Mouse (Mus musculus) liver, embryonic 15.5 days (tissue): ENCODE data around the gene Trarg1. TPM values are rescaled to one million over a fixed set of nuclear protein-coding genes. Genes with fewer than 3 reads are reported as not detected.

Experiments used
- ATAC-seq: fragments of 200-750 bp; cut with Nextera tagmentation; 2 replicates; pipeline ENCODE4 v1.8.0; 2017; ENCODE audit warnings: moderate number of reproducible peaks, mild to moderate bottlenecking, moderate library complexity; ENCODE audit not compliant: insufficient read depth
- H3K27ac ChIP-seq: fragments of 300-500 bp; sonication (generic); replicated peaks from 2 replicates; pipeline ENCODE4 v1.5.1; 2015; ENCODE audit warnings: mild to moderate bottlenecking, inconsistent platforms
- H3K27me3 ChIP-seq: fragments of 300-500 bp; sonication (generic); 2 replicates; pipeline ENCODE4 v1.6.1; 2015; ENCODE audit warnings: mild to moderate bottlenecking, inconsistent platforms
- H3K36me3 ChIP-seq: fragments of 300-500 bp; sonication (generic); replicated peaks from 2 replicates; pipeline ENCODE4 v1.6.1; 2015; ENCODE audit warnings: moderate library complexity, mild to moderate bottlenecking, inconsistent platforms
- H3K4me1 ChIP-seq: fragments of 300-500 bp; sonication (generic); replicated peaks from 2 replicates; pipeline ENCODE4 v1.6.1; 2015; ENCODE audit warnings: inconsistent platforms
- H3K4me2 ChIP-seq: fragments of 300-500 bp; sonication (generic); 2 replicates; pipeline ENCODE4 v1.6.1; 2015; ENCODE audit warnings: moderate library complexity, mild to moderate bottlenecking, inconsistent platforms
- H3K4me3 ChIP-seq: fragments of 300-500 bp; sonication (generic); replicated peaks from 2 replicates; pipeline ENCODE4 v1.5.1; 2015; ENCODE audit warnings: mild to moderate bottlenecking, inconsistent platforms
- H3K9ac ChIP-seq: fragments of 300-500 bp; sonication (generic); 2 replicates; pipeline ENCODE4 v1.6.1; 2015; ENCODE audit warnings: moderate library complexity, mild to moderate bottlenecking, inconsistent platforms
- H3K9me3 ChIP-seq: fragments of 300-500 bp; sonication (generic); replicated peaks from 2 replicates; pipeline ENCODE4 v1.6.1; 2016; ENCODE audit warnings: inconsistent platforms
- WGBS: fragments of 180-500 bp; shearing (Covaris S2); methylation state at CpG from one replicate; pipeline ENCODE4 v1.1.7; 2015; ENCODE audit warnings: mixed read lengths; ENCODE audit not compliant: insufficient replicate concordance; 5-methylcytosine and 5-hydroxymethylcytosine counted together
- polyA plus RNA-seq: library from polyadenylated mRNA; unstranded; fragments of >200 nt; fragmentation: Nextera tagmentation; extraction: Ambion mirVana; gene quantifications from 2 replicates; pipeline ENCODE4 v1.2.1, GENCODE M21; 2015

Gene Trarg1
- polyA plus RNA-seq, 1 experiment from 2014 or later: not detected

GRCm38 (mm10) chr11:76652838-76653334, 26.7 kb upstream of the Trarg1 start:
- no peak for ATAC-seq

DNA sequence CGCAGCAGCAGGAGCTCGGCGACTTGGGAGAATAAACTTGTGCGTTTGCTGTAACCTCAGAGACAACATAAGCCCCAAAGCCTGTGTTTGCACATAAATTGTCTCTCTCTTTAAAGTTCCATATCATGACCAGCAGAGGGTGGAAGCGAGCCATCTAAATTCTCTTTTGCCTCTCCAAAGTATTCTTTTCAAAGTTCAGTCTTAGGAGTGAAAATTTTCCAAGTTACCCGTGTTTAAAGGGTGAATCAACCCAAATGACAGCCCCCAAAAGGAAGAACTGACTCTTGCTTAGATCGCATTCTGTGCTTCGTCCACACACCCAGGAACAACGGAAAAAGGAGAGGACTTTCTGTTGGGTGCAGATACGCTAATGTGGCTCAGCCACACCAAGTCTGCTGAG, 24.5 kb upstream of the Trarg1 start:
- no peaks in the 10 kb centered on the region for H3K4me1 ChIP-seq
- ATAC-seq: no peak
- WGBS: 6% methylated on average over 10 of the region's 10 CpGs
- H3K4me3 ChIP-seq: no peak overlapping the region
- no peaks in the 10 kb centered on the region for H3K9me3 ChIP-seq
- no peaks in the 10 kb centered on the region for H3K36me3 ChIP-seq
- H3K9ac ChIP-seq: no peak overlapping the region
- no peak overlapping the region for H3K27ac ChIP-seq
- H3K4me2 ChIP-seq: peak overlapping the region; percentile 39; the same call in 1 of the 2 replicates
- H3K27me3 ChIP-seq: no peaks in the 10 kb centered on the region

More at GRCm38 (mm10) chr11:76652838-76653334, 26.7 kb upstream of the Trarg1 start:
- H3K4me3 ChIP-seq: no peak overlapping the region
- no peaks in the 10 kb centered on the region for H3K9me3 ChIP-seq
- no peak overlapping the region for H3K9ac ChIP-seq
- 52% methylated on average over 3 of the region's 3 CpGs for WGBS
- H3K27ac ChIP-seq: no peak overlapping the region
- H3K4me2 ChIP-seq: no peak overlapping the region
- H3K4me1 ChIP-seq: no peaks in the 10 kb centered on the region
- no peaks in the 10 kb centered on the region for H3K36me3 ChIP-seq
- no peaks in the 10 kb centered on the region for H3K27me3 ChIP-seq

DNA sequence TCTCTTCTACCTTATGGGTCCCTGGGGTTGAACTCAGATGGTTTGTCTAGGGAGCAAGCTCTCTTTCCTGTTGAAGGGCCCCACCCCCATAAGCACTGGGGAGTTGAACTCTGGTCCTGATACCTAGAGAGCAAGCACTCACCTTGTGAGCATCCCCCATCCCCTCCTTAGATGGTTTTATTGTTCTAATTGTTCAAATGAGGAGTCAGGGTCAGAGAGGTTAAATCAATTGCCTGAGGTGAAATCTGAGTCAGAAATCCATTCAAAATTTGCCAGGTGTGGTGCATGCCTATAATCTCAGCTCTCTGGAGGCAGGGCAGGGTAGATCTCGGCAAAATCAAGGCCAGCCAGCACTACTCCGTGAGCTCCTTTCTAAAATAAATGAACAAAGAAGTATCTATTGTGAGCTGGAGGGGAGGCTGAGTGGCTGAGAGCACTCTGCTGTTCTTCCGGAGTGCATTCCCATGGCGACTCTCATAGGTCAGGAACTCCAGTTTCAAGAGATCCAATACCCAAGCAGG, 22.1 kb upstream of the Trarg1 start:
- Histone ChIP-seq H3K36me3 (no peaks in the 10 kb centered on the region), H3K27me3 (no peaks in the 10 kb centered on the region), H3K9me3 (no peaks in the 10 kb centered on the region), H3K4me3 (no peak overlapping the region), H3K4me1 (no peaks in the 10 kb centered on the region), H3K27ac (no peak overlapping the region), H3K4me2 (no peak overlapping the region), H3K9ac (no peak overlapping the region)
- no peak for ATAC-seq
- 51% methylated on average over 4 of the region's 4 CpGs for WGBS

DNA sequence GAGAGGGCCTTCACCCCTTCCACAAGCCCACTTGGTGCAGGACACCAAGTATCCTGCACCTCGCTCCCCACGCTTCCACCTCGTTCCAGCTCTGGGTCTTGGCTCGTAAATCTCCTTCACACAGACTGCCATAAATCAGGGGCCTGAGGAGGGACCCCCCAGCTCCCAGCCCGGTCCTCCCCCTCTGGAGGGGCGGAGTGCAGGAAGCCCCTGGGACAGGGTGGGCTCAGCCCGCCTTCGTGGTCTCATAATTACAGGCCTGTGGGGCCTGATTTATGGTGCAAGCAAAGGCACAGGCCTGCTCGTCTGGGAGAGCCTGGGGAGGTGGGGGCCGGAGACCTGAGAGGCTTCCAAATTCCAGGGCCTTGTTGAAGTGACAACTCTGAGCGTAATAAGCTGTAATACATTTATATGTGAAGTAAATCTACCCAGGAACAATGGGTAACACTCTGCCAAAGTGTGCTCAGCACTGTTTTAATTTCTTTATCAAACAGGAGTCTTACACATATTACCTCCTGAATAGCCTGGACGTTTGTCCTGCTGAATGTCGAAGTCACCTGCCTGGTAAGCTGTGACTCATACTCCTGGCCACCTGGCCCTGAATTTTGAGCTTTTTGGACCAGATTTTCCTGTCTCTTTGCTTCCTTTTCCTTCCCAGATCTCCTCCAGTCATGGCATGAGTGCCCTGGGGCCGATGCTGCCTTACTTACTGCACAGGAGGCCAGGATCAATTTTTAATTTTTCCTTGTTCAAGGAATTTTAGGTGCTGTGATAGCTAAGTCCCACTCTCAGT, 20.3 kb upstream of the Trarg1 start:
- H3K4me3 ChIP-seq: no peak overlapping the region
- H3K9me3 ChIP-seq: no peaks in the 10 kb centered on the region
- no peak overlapping the region for H3K9ac ChIP-seq
- H3K27ac ChIP-seq: no peak overlapping the region
- no peak for ATAC-seq
- no peak overlapping the region for H3K4me2 ChIP-seq
- H3K36me3 ChIP-seq: no peaks in the 10 kb centered on the region
- WGBS: 53% methylated on average over 14 of the region's 14 CpGs
- H3K27me3 ChIP-seq: peaks cover 6% of the 10 kb centered on the region
- H3K4me1 ChIP-seq: no peaks in the 10 kb centered on the region

- H3K36me3 ChIP-seq: no peaks in the 10 kb centered on the region
- no peak overlapping the region for H3K4me3 ChIP-seq
- peaks cover 32% of the 10 kb centered on the region for H3K27me3 ChIP-seq
- no peak for ATAC-seq
- H3K9ac ChIP-seq: no peak overlapping the region
- no peaks in the 10 kb centered on the region for H3K9me3 ChIP-seq
- WGBS: 53% methylated on average over 7 of the region's 7 CpGs
- H3K4me2 ChIP-seq: no peak overlapping the region
- H3K4me1 ChIP-seq: peaks cover 3% of the 10 kb centered on the region; the same call in 1 of the 2 replicates
- no peak overlapping the region for H3K27ac ChIP-seq
These were observed 17.7 kb upstream of the Trarg1 start for GRCm38 (mm10) chr11:76661790-76662468.

- H3K4me1 ChIP-seq: peaks cover 3% of the 10 kb centered on the region; the same call in 1 of the 2 replicates
- no peaks in the 10 kb centered on the region for H3K36me3 ChIP-seq
- ATAC-seq: no peak
- peak overlapping the region; percentile 13; the same call in 1 of the 2 replicates for H3K4me2 ChIP-seq
- H3K4me3 ChIP-seq: no peak overlapping the region
- no peak overlapping the region for H3K27ac ChIP-seq
- peaks cover 64% of the 10 kb centered on the region for H3K27me3 ChIP-seq
- 9% methylated on average over 35 of the region's 35 CpGs for WGBS
- no peak overlapping the region for H3K9ac ChIP-seq
- H3K9me3 ChIP-seq: no peaks in the 10 kb centered on the region
These were observed 13.5 kb upstream of the Trarg1 start for GRCm38 (mm10) chr11:76666002-76666649.

DNA sequence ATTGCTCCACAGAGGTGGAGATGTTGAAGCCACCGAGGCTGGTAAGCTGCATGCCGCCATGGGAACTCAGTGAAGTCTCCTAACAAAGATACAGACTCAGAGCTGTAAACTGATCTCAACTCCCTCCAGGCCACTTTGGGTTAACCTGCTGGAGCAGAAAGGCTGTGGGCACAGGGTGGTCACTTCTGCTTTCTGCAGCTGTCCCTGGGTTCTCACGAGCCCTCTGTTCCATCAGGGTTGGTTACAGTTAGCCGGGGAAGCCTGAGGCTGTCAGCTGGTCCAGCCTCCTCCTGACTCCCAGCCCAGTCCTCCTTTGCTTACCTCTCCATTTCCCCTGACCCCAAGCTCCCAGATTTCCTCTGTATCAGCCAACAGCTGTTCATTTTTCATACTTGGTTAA, 11.8 kb upstream of the Trarg1 start:
- Histone ChIP-seq H3K4me3 (no peak overlapping the region), H3K4me1 (peaks cover 3% of the 10 kb centered on the region; the same call in 1 of the 2 replicates), H3K36me3 (no peaks in the 10 kb centered on the region), H3K9ac (no peak overlapping the region), H3K9me3 (no peaks in the 10 kb centered on the region), H3K27ac (no peak overlapping the region), H3K4me2 (no peak overlapping the region), H3K27me3 (peaks cover 81% of the 10 kb centered on the region)
- no peak for ATAC-seq
- WGBS: 14% methylated on average over 4 of the region's 4 CpGs

DNA sequence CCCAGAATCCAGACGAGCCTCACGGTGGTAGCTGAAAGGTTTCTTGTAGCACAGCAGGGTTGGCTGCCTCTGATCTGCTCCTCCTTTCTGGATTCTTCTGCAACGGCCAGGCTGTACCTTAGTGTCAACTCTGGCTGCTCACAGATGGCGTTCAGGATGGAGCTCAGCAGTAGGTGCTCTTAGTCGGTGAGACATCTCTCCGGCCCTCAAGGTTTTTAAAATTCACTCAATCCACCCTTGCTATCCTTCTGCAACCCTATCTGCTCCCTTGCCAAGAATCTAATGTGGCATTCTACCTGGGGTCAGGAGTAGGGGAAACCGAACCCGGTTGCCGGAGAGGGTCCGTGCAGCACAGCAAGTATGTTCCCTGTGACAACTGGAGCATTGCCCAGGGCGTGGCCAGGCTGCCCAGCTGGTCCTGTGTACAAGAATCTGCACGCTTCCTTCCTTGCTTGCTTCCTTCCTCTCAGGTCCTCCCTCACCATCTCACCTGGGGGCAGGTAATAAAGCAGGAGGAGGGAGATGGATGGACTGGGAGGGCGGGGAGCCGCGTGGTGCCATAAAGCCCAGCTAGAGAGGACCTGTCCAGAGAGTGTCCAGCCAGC, 7.6 kb upstream of the Trarg1 start, which contains the start of gene Bhlha9:
Gene Bhlha9, plus strand, starts transcription at position 600 of the 605 bp plus-strand sequence.
- WGBS: 57% methylated on average over 15 of the region's 15 CpGs
- no peaks in the 10 kb centered on the region for H3K4me1 ChIP-seq
- H3K27ac ChIP-seq: no peak within 1 kb of the TSS
- 0 out of 2 replicates have a peak within 1 kb of the TSS, but pooled peaks have one; percentile 7 for H3K4me2 ChIP-seq
- H3K9me3 ChIP-seq: no peaks in the 10 kb centered on the region
- ATAC-seq: no peak
- H3K36me3 ChIP-seq: no peaks in the 10 kb centered on the region
- H3K27me3 ChIP-seq: peaks cover 79% of the 10 kb centered on the region
- H3K4me3 ChIP-seq: no peak within 1 kb of the TSS
- no peak within 1 kb of the TSS for H3K9ac ChIP-seq

DNA sequence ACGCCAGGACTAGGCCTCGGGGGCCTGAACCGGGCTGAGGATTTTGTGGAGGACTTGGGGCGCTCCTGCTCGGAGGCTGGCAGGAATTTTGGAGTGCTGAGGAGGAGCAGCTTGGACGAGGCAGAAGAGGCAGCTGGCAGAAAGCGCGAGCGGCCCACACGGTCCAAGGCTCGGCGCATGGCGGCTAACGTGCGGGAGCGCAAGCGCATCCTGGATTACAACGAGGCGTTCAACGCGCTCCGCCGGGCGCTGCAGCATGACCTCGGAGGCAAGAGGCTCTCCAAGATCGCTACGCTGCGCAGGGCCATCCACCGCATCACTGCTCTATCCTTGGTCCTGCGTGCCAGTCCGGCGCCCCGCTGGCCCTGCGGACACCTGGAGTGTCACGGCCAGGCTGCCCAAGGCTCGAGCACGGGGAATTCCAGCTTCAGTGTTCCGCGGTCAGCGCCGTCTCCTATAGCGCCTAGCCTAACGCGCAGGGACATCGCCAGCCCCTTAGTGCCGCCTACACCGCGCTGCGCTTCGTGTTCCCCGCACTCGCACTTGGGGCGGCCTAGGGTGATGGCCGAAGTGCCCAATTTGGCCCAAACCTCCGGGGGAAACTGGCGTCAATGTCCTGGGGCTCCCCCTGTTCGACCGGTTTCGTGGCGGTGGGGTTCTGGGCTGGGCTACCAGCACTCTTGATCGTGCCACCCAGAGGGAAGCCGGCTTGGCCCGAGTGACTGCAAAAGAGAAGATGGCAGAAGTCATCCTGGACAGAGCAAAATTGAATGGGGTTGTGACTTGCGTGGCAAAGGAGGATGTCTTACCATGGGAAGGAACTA, 6.8 kb upstream of the Trarg1 start:
- Histone ChIP-seq H3K36me3 (no peaks in the 10 kb centered on the region), H3K27me3 (peaks cover 71% of the 10 kb centered on the region), H3K4me1 (no peaks in the 10 kb centered on the region), H3K4me2 (0 out of 2 replicates have a peak overlapping the region, but pooled peaks have one; percentile 7), H3K9me3 (no peaks in the 10 kb centered on the region), H3K27ac (no peak overlapping the region), H3K9ac (no peak overlapping the region), H3K4me3 (no peak overlapping the region)
- ATAC-seq: no peak
- 3% methylated on average over 64 of the region's 64 CpGs for WGBS

- ATAC-seq: no peak
- Histone ChIP-seq H3K27me3 (peaks cover 62% of the 10 kb centered on the region), H3K9me3 (no peaks in the 10 kb centered on the region), H3K4me1 (no peaks in the 10 kb centered on the region), H3K4me3 (no peak overlapping the region), H3K9ac (no peak overlapping the region), H3K27ac (no peak overlapping the region), H3K4me2 (no peak overlapping the region), H3K36me3 (no peaks in the 10 kb centered on the region)
- 43% methylated on average over 8 of the region's 8 CpGs for WGBS
These were observed 5.4 kb upstream of the Trarg1 start for GRCm38 (mm10) chr11:76674199-76674598.
